Mouse (Mus musculus) liver, postnatal 0 days (tissue): ENCODE measurements at regions not wholly inside any gene's neighbourhood (a gene's known extent, or its start where the extent isn't known, plus 50 kb on each side); places are given as distances from the start of the nearest gene placed in this dataset.

ENCODE experiments used
- CTCF ChIP-seq: sonication (generic); IDR thresholded peaks from 2 replicates; pipeline ENCODE4 v1.5.1; 2016; ENCODE audit warnings: antibody characterized with exemption, low read depth
- EP300 ChIP-seq: IDR thresholded peaks from 2 replicates; pipeline ENCODE4 v1.6.1; 2016; ENCODE audit warnings: antibody characterized with exemption, low read depth, mild to moderate bottlenecking

- TF ChIP-seq EP300: no peak
- no peak for TF ChIP-seq CTCF
Observed at GRCm38 (mm10) chr11:48262492-48262891, 273.7 kb upstream of the Sgcd start.
